Mouse (Mus musculus): ENCODE results near the gene Rgl3.

GRCm38 (mm10) chr9:21923490-21924098 lies 65.7 kb downstream of the Rgl3 start:
- TF ChIP-seq CTCF (IDR thresholded peaks at IDR 0.05; ENCODE audit: low read depth) (no peak), EP300 (IDR thresholded peaks at IDR 0.05; ENCODE audit: low read depth) (no peak)

Data from heart, postnatal 0 days (tissue).